Mouse (Mus musculus) liver, embryonic 14.5 days (tissue): Measurements from ENCODE around the gene Adamts6.

ENCODE experiments used
- CTCF ChIP-seq: IDR thresholded peaks from 2 replicates; pipeline ENCODE4 v1.5.1; 2016; ENCODE audit warnings: antibody characterized with exemption, low read depth, control low read depth
- EP300 ChIP-seq: IDR thresholded peaks from 2 replicates; pipeline ENCODE4 v1.6.1; 2016; ENCODE audit warnings: antibody characterized with exemption, low read depth

GRCm38 (mm10) chr13:104287366-104288225, at the start of gene Adamts6:
- no peak for TF ChIP-seq CTCF
- no peak for TF ChIP-seq EP300
